Mouse (Mus musculus) adrenal gland, adult (tissue): ENCODE results near the gene Il17f.
A peak's percentile ranks its signal among the peaks of the same experiment; 100 is the strongest.
"Not testable (repeated sequence)": the region's sequence is repeated elsewhere in the genome, so short reads cannot be mapped to it uniquely, and the experiment has no call there.

Experiments used
- DNase-seq, 2 experiments: peaks; one replicate each; pipeline ENCODE4 v3.0.0; 2022 to 2023; ENCODE audit warnings: low spot score in 1 of 2; ENCODE audit not compliant: inconsistent age in 2 of 2

Gene Il17f

DNA sequence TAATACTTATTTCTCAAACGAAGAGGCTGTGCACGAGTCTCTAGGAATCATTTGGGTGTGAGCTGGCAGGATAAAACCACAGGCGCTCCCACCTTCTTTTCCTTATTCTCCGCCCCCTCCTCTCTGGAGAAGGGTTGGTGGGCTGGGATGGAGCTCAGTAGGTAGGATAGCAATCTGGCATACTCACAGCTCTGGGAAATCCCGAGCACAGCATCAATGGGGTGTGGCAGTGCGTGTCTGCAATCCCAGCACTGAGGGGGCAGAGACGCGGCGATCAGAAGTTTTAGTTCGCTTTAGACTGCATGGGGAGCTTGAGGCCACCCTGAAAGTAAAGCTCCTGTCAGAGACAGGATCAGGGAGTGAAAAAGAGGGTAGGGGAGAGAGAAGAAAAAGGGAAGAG, 2.0 kb downstream of the Il17f start:
- no peak for DNase-seq

DNA sequence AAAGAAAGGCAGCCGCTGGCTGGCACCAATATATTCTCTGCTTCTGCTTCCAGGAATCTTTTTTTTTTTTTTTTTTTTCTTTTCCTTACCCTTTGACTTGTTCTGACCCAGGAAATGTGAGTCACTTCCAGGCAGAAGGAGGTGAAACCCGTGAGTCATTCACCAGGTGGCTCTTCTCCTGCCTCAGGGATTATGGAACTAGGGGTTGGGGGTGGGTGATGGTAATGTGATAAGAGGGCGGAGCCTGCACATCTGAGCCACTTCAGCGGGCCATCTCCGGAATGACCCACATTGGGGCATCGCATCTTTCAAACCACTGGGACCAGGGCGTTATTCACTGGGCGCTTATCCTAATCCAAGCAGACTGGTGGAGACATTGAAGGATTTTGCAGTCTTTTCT, 3.4 kb downstream of the Il17f start:
- DNase-seq: no peak

DNA sequence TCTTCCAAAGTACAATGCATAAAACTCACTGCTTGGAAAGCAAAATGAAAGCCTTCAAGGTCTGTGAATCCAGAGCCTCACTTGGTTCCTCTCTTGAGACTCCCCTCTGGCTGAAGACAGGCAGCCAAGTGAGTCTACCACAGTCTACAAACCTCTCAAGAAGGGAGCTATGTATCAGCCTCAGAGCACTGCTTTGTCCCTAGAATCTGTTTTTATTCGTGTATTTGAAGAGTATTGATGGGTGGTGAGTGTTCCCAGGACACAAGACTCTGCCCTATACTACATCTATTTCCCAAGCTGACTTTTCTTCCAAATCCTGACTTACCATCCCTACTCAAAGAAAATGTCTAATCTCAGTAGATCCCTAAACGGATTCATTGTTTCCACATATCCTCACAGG, 12.1 kb downstream of the Il17f start:
- no peak for DNase-seq

DNA sequence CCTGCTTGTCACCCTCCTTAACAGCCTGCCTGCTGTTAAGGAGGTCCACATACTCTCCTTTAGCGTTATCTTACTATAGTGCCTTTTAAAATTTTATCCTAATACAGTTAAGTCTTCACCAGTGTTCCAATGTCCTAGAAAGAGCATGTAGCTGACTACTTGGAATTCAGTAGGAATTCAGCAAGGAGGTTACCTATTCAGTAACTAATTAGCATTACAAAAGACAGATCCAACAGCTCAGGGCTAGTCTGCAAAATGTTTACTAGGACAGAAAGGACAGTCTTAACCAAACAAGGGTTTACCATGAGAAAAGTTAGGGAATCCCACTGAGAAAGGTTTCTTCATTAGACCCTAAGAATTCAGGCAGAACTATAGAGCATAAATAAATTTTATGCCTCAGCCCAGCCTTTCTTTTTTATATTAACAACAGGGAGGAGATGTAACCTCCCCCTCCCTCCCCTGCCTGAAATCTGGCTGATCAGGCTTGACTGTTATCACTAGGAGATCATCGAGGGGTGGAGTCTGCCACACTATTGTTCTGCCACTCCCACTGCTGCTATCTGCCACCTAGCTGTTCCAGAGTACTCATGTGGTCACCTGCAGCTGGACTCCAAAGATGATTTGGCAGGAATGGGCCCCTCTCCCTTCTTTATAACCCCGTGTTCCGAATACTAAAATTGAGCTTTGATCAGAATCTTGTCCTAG, 16.2 kb downstream of the Il17f start:
- not testable (repeated sequence) for DNase-seq

DNA sequence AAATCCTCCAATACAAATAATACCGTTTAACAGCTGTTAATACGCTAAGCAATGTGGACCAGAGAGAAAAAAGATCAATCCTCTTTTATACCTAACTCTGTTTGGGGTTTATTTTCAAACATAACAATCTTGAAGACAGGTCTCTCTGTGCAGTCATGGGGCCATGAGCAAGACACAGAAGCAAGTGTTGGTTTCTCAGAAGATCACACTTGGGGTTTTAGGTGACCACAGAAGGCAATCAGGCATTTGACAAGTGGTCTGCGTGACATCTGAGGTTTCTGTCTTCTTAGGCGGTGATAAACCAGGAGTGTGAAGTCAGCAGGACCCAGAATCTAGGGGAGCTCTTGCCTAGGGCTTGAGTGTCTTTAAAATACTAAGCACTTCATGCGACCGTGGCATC, 23.9 kb downstream of the Il17f start:
- no peak for DNase-seq

DNA sequence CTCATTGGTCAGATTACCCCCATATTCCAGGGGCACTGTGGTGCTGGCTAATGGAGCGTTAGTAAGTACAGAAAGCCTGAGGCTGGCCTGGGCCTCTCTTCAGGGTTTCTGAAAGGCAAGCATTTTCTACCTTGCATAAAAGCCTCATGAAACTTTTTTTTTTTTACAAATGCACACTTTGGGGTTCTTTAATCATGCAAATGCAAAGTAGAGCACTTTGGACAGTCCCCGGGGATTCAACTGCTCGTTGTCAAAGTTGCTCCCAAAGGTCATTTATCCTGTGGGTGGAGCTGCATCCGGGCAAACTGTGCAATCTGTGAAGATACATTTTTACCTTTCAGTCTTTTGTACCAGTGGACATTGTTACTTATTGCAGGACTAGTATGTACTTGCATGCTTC, 29.0 kb downstream of the Il17f start:
- no peak for DNase-seq

DNA sequence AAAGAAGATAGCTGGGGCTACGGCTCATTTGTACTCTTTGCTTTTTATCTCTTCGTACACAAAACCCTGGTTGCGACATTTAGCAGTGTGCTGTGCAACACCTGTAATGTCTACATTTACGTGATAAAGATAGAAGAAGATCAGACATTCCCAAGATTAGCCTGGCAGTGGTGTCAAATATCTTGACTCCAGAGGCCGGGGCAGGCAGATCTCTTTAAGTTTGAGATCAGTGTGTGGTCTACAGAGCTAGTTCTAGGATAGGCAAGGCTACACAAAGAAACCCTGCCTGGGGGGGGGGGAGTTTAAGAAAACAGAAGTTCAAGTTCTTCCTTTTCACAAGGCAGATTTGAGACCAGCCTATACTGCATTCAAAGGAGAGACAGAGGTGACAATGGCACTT, 30.1 kb downstream of the Il17f start:
- no peak for DNase-seq

DNA sequence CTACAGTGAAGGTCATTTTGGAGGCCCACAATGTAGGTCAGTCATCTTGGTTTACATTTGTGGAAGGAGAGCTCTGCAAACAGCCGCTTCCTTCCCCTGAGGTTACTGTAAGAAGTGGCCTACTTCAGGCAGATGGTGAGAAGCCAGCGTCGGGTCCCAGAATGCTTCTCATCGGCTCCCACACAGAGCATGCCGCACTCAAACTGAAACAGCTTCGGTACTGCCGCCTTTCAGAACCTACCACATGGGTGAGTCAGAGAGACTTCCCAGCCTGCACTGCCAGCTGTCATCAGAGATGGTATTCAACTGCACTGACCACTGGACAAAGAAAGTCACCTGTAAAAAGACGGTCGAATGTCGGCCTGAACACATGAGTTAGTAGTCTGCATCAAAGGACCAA, 30.6 kb downstream of the Il17f start:
- DNase-seq: peak; percentile 22 to 48

DNA sequence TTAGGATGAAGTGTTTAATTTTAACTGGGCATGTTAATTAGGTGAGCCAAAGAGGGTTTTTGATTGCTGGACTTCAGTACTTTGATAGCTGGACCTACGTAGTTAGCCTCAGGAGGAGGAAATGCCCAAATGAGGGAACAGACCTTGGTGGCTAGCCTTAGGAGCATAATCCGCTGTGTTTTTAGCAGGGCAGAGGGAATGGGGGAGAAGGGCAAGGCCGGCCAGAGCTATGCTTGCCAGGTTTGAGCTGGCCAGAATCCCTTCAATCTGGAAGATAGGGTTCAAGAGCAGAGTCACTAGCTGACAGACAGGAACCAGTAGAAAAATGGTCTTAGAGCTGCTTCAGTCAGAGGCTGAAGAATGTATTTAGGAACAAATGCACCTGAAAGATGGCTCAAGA, 32.8 kb downstream of the Il17f start:
- DNase-seq: peak; percentile 44 to 69

DNA sequence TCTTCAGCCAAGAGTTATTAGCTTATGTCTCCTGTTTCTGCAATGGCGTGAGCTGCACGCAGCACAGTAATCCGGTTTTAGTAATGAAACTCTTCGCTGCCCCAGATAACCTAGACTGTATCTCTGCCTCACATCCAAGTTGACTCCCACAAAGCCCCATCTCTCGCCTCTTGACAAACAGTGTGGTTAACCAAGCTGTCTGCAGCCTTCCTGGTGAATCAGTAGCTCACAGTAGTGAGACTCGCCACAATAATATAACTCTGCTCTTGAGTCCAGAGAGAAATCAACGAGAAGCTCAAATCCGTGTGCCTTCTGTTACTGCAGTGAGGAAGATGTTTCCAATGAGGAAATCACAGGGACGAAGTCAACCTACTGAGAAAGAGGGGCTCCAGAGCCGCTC, 36.0 kb downstream of the Il17f start:
- no peak for DNase-seq

DNA sequence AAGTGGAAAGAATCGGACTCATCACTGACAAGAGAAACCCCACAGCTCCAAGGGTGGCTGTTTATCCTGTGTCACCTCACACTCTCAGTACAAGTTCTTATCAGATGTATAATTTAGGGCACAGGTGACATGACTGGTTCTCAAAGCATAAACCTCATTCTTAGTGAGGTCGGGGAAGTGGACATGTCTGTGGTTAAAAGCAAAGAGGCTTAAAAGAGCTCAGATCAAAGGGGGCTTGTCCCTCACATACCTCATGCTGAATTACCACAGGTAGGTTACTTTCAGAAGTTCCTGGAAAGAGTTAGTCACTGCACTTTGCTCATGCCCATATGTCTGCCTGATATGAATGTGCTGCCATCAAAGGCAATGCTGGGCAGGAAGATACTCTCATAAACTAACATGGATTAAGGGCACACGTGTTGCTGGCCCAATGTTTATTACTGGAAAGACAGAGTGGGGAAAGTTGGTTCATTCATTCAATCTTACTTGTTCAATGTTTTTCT, 49.9 kb downstream of the Il17f start:
- DNase-seq: no peak

DNA sequence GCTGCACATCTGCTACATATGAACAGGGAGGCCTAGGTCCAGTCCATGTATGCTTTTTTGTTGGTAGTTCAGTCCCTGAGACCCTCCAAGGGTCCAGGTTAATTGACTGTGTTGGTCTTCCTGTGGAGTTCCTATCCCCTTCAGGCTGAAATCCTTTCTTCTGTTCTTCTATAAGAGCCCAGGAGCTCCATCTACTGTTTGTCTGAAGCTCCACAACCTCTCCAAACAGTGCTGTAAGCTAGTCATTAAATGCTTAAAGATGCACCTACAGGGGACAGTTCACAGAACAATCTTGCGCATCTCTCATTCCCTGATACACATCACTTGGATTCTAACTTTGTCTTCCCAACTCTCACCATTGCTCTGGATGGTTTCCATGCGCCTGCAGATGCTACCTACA, 51.9 kb downstream of the Il17f start:
- DNase-seq: peak in 1 of 2 experiments; percentile 30

DNA sequence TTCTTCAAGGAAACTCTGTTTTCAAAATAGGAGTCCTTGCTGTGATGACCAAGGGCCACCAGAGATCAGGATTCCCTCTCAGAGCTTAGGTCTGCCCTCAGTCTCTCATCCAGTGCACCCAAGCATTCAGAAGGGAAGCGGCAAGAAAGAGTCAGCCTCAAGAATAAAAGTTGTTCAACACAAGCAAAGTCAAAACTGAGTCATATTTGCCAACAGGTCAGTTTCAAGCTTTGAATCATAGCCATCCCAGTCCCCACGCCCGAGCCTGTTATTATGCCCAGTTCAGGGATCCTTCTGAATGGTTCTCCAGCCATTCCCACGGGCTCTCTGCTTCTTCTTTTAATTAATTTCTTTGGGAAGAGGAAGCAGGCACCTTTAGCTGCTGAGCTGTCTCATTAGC, 53.8 kb downstream of the Il17f start:
- no peak for DNase-seq

DNA sequence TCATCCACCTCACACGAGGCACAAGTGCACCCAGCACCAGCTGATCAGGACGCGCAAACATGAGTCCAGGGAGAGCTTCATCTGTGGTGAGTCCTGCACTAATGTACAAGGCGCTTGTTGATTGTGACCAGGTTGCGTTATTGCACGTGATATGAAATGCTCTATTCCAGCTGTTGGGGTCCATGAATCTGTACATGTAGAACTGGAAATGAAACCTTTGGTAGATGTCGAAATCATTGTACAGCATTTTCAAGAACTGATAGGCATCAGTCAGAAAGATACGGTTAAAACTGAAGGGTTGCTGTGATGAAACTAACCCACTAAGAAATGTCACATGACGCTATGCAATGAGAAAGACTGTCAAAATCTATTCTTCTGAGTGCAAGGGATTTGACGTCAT, 59.5 kb downstream of the Il17f start, which contains the start of gene Il17a:
Il17a (plus strand) TSS at position 3 of the 400 bp plus-strand sequence.
- no peak for DNase-seq
